Mouse (Mus musculus) cerebellum, adult 2 months (tissue): Measurements from ENCODE around the gene Frmd4a.

Source experiments
- CTCF ChIP-seq: fragments of 200-500 bp; IDR thresholded peaks from 2 replicates; pipeline ENCODE4 v1.5.1; 2011; ENCODE audit warnings: low read depth, mild to moderate bottlenecking, control low read depth, low read length, moderate library complexity, borderline replicate concordance; ENCODE audit not compliant: insufficient read depth
- POLR2A ChIP-seq: fragments of 200-500 bp; IDR thresholded peaks from 2 replicates; pipeline ENCODE4 v1.6.1; 2011; ENCODE audit warnings: low read length, control low read depth, borderline replicate concordance; ENCODE audit not compliant: insufficient read depth

DNA sequence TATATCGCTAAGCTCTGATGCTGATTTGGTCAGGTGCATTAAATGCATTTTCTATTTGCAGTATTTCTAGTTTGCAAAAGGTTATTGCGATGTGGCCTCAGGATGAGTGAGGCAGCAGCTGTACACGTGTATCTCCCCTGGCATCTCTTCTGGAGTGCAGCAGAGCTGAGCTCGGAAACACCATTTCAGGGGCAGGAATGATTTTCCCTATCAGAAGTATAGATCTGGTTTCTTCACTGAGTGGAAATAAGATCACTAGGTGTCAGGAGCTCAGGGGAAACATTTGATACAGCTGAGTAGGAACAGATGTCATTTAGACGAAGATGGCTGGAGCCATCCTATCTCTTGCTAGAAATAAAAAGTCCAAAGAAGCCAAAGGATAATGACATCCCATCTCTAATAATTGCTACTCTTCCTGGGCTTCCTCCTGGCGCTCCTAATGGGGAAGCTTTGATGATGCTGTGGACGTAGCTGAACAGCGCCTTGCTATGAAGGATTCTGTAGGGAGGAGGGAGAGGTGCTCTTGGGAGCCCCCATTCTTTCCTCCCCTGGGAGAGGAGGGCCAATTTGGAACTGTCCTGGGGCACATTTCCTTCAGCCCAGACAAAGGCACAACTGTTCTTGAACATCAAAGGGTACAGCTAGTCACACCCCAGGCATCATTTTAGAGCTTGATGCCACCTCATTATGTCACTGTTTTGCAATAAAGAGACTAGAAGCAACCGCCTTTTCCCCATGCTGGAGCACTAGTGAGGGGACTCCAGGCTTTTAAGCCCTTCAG, 102.4 kb downstream of the Frmd4a start:
- TF ChIP-seq CTCF = no peak
- no peak for TF ChIP-seq POLR2A
